Mouse (Mus musculus): Measurements from ENCODE around the gene Kbtbd8. TPM values are rescaled to one million over a fixed set of nuclear protein-coding genes. Genes with fewer than 3 reads are reported as not detected.

The Kbtbd8 gene
- polyA plus RNA-seq, 1 experiment from 2014 or later: 1.2 TPM

DNA sequence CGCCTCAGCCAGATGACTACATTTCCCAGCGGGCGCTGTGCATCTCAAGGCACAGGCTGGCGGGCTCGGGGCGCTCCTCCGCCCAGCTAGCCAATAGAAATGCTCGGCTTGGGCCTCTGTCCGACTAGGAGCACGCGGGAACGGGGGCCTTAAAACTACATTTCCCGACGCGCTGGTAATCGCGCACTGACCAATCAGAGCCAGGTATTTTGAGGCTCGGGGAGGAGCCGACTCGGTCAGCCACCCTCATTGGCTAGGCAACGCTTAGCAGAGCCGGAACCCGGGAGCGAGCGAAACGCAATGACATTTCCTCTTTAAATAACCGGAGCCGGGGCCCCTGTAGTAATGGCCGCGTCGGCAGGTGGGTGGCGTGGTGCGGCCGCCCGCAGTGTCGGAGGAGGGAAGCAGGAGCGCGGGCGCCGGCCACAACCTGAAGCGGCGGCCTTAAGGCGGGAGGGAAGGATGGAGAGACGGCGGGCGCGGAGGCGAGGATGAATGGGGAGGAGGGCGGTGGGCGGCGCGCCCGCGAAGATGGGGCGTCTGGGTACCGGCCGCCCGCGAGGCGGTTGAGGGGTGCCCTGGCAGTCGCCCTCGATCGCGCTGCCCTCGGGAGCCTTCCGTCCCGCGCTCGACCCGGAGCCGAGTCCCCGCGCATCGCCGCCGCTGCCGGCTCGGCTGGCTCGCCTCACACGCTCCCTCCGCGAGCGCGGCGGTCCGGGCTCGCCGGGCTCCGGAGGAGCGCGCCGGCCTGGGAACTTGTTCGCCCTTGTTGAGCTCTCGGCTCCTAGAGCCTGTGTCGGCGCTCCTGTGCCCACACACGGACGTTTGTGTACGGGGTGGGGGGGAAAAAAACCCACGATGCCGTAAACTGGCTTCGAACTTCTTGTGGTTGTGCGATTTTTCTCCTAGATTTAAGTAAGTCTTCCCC is 838 bp downstream of the Kbtbd8 start:
- peak overlapping the region; percentile 79 for H3K4me3 ChIP-seq (ENCODE audit: low read depth, low read length)
- no peaks in the 10 kb centered on the region for H3K9me3 ChIP-seq (ENCODE audit: low read length)
- H3K4me1 ChIP-seq (ENCODE audit: insufficient read depth): peaks cover 5% of the 10 kb centered on the region; the same call in 1 of the 2 replicates
- DNase-seq (peak; percentile 95), ATAC-seq (peak; percentile 99)
- peak overlapping the region; percentile 9; the same call in 1 of the 2 replicates for H3K27ac ChIP-seq (ENCODE audit: low read depth)
- H3K27me3 ChIP-seq (ENCODE audit: insufficient read depth, low read length): no peaks in the 10 kb centered on the region
- no peaks in the 10 kb centered on the region for H3K36me3 ChIP-seq (replicated peaks; ENCODE audit: insufficient read depth, low read length)
- peak; percentile 41 for TF ChIP-seq CTCF (IDR thresholded peaks at IDR 0.05; ENCODE audit: low read depth)
- TF ChIP-seq EP300 (IDR thresholded peaks at IDR 0.05; ENCODE audit: low read depth): no peak
- peak overlapping the region; percentile 78 for H3K4me2 ChIP-seq (ENCODE audit: low read depth, low read length)
- peak overlapping the region; percentile 65 for H3K9ac ChIP-seq (replicated peaks)
- under 1% methylated on average over 92 of the region's 103 CpGs for WGBS (ENCODE audit: insufficient replicate concordance)

GRCm38 (mm10) chr6:95119389-95119788 is 2.3 kb downstream of the Kbtbd8 start:
- Histone ChIP-seq H3K9me3 (ENCODE audit: low read length) (no peaks in the 10 kb centered on the region), H3K4me2 (ENCODE audit: low read depth, low read length) (peak overlapping the region; percentile 30; the same call in 1 of the 2 replicates), H3K27me3 (ENCODE audit: insufficient read depth, low read length) (no peaks in the 10 kb centered on the region), H3K4me1 (ENCODE audit: insufficient read depth) (peaks cover 5% of the 10 kb centered on the region; the same call in 1 of the 2 replicates), H3K9ac (replicated peaks) (no peak overlapping the region), H3K4me3 (ENCODE audit: low read depth, low read length) (no peak overlapping the region), H3K36me3 (replicated peaks; ENCODE audit: insufficient read depth, low read length) (no peaks in the 10 kb centered on the region), H3K27ac (ENCODE audit: low read depth) (no peak overlapping the region)
- ATAC-seq (no peak), DNase-seq (no peak)
- WGBS (ENCODE audit: insufficient replicate concordance): 65% methylated on average over 3 of the region's 3 CpGs
- TF ChIP-seq CTCF (IDR thresholded peaks at IDR 0.05; ENCODE audit: low read depth): no peak
- TF ChIP-seq EP300 (IDR thresholded peaks at IDR 0.05; ENCODE audit: low read depth): no peak

DNA sequence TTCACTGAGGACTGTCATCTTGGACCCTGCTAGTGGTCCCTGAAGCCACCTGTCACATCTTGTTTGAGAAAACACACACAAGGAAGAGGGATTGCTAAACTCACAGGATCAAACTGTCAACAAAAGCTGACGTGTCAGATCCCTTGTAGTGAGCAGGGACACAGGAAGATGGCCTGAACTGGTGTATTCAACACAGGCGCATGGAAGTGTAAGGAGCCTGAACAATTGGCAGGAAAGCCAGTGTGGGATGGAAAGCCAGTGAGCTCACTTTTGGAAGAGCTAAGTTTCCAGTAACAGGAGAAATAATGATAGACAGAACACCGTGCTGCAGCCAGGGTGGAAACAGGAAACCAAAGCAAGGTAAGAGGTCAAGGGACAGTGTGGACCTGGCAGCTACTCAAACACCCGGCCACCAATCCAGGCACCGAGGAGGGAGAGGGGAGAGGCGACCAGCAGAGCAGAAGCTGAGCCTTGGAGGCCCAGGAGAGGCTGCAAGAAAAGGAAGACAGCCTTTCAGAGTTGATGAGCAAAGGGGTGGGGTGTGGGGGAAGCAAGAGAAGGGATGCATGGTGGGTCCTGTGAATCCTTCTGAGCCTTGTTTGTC is 33.0 kb downstream of the Kbtbd8 start:
- no peak overlapping the region for H3K4me3 ChIP-seq (ENCODE audit: low read depth, low read length)
- no peak overlapping the region; the same call in 1 of the 2 replicates for H3K4me2 ChIP-seq (ENCODE audit: low read depth, low read length)
- TF ChIP-seq CTCF (IDR thresholded peaks at IDR 0.05; ENCODE audit: low read depth): no peak
- no peak for TF ChIP-seq EP300 (IDR thresholded peaks at IDR 0.05; ENCODE audit: low read depth)
- no peak overlapping the region for H3K27ac ChIP-seq (ENCODE audit: low read depth)
- H3K9ac ChIP-seq (replicated peaks): no peak overlapping the region
- WGBS (ENCODE audit: insufficient replicate concordance): 36% methylated on average over 6 of the region's 6 CpGs
- H3K27me3 ChIP-seq (ENCODE audit: insufficient read depth, low read length): no peaks in the 10 kb centered on the region
- no peaks in the 10 kb centered on the region for H3K36me3 ChIP-seq (replicated peaks; ENCODE audit: insufficient read depth, low read length)
- peak; percentile 56; the same call in 1 of the 2 replicates for ATAC-seq
- H3K9me3 ChIP-seq (ENCODE audit: low read length): no peaks in the 10 kb centered on the region
- DNase-seq: peak; percentile 16
- H3K4me1 ChIP-seq (ENCODE audit: insufficient read depth): no peaks in the 10 kb centered on the region

DNA sequence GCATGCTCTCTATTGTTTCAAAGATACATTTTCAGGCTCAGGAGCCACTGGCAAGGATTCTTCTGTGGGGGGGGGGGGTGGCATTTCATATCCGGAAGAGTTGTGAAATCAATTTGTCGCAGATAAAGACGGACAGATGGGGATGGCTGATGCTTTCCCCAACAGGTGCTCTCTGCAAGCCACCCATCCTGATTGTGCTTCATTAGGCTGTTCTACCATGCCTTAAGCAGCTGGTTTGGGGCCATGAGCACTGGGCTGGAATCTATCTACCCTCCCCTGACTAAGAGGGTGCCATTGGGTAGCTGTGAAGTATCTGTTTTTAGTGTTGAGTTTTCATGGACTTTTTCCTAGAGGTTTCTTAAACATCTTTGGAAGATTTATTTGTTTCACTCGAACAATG is 33.8 kb downstream of the Kbtbd8 start:
- H3K4me2 ChIP-seq (ENCODE audit: low read depth, low read length): no peak overlapping the region
- no peak overlapping the region for H3K4me3 ChIP-seq (ENCODE audit: low read depth, low read length)
- H3K27ac ChIP-seq (ENCODE audit: low read depth): no peak overlapping the region
- no peak for DNase-seq
- no peak overlapping the region for H3K9ac ChIP-seq (replicated peaks)
- no peak for ATAC-seq
- no peaks in the 10 kb centered on the region for H3K4me1 ChIP-seq (ENCODE audit: insufficient read depth)
- no peaks in the 10 kb centered on the region for H3K27me3 ChIP-seq (ENCODE audit: insufficient read depth, low read length)
- no peaks in the 10 kb centered on the region for H3K36me3 ChIP-seq (replicated peaks; ENCODE audit: insufficient read depth, low read length)
- TF ChIP-seq EP300 (IDR thresholded peaks at IDR 0.05; ENCODE audit: low read depth) (no peak), CTCF (IDR thresholded peaks at IDR 0.05; ENCODE audit: low read depth) (no peak)
- no peaks in the 10 kb centered on the region for H3K9me3 ChIP-seq (ENCODE audit: low read length)
- WGBS (ENCODE audit: insufficient replicate concordance): 76% methylated on average over 4 of the region's 4 CpGs

DNA sequence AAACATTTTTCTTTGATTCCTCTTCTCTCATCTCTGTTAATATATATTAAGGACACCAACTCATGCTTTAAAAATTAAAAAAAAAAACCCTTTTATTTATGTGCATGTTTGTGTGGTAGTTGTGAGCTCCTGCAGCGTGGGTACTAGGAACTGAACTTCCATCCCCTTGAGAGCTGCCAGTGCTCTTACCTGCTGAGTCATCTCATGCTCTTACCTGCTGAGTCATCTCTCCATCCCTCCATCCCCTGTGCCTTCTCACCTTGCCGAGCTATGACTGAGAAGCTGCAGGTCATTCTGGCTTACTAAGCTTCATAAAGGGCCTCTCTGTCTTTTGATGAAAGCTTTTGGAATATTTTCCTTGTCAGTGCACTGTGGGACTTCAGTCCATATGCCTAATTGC is 34.5 kb downstream of the Kbtbd8 start:
- no peak overlapping the region for H3K9ac ChIP-seq (replicated peaks)
- H3K27ac ChIP-seq (ENCODE audit: low read depth): no peak overlapping the region
- DNase-seq (no peak), ATAC-seq (no peak)
- WGBS (ENCODE audit: insufficient replicate concordance): 73% methylated on average over 2 of the region's 2 CpGs
- H3K4me2 ChIP-seq (ENCODE audit: low read depth, low read length): no peak overlapping the region
- no peak overlapping the region for H3K4me3 ChIP-seq (ENCODE audit: low read depth, low read length)
- H3K4me1 ChIP-seq (ENCODE audit: insufficient read depth): no peaks in the 10 kb centered on the region
- H3K27me3 ChIP-seq (ENCODE audit: insufficient read depth, low read length): no peaks in the 10 kb centered on the region
- H3K36me3 ChIP-seq (replicated peaks; ENCODE audit: insufficient read depth, low read length): no peaks in the 10 kb centered on the region
- no peaks in the 10 kb centered on the region for H3K9me3 ChIP-seq (ENCODE audit: low read length)
- TF ChIP-seq CTCF (IDR thresholded peaks at IDR 0.05; ENCODE audit: low read depth) (no peak), EP300 (IDR thresholded peaks at IDR 0.05; ENCODE audit: low read depth) (no peak)

DNA sequence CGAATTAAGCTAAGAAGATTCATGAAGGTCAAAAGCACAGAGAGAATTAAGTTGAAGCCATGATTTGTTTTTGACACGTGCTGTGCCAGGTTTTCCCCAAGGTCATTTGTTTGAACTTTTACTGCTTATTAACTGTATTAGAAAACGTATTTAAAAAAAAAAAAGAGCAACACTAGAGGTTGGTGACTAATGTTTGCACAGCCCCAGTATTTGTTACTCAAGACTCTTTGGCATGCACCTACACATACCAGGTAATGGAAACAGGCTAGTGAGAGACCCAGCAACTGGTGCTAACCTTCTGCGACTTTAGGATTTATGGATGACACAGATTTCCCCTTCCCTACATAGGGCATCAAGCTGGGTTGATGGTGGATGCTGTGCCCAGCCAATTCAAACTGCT is 46.9 kb downstream of the Kbtbd8 start:
- Histone ChIP-seq H3K36me3 (replicated peaks; ENCODE audit: insufficient read depth, low read length) (no peaks in the 10 kb centered on the region), H3K4me3 (ENCODE audit: low read depth, low read length) (no peak overlapping the region), H3K4me2 (ENCODE audit: low read depth, low read length) (no peak overlapping the region), H3K27ac (ENCODE audit: low read depth) (no peak overlapping the region), H3K9me3 (ENCODE audit: low read length) (no peaks in the 10 kb centered on the region), H3K27me3 (ENCODE audit: insufficient read depth, low read length) (no peaks in the 10 kb centered on the region), H3K4me1 (ENCODE audit: insufficient read depth) (no peaks in the 10 kb centered on the region), H3K9ac (replicated peaks) (no peak overlapping the region)
- no peak for TF ChIP-seq CTCF (IDR thresholded peaks at IDR 0.05; ENCODE audit: low read depth)
- no peak for TF ChIP-seq EP300 (IDR thresholded peaks at IDR 0.05; ENCODE audit: low read depth)
- DNase-seq (no peak), ATAC-seq (no peak)
- 47% methylated on average over 4 of the region's 4 CpGs for WGBS (ENCODE audit: insufficient replicate concordance)
